ENCODE assay signal across 16 mouse cellular contexts in the genomic region with DNA sequence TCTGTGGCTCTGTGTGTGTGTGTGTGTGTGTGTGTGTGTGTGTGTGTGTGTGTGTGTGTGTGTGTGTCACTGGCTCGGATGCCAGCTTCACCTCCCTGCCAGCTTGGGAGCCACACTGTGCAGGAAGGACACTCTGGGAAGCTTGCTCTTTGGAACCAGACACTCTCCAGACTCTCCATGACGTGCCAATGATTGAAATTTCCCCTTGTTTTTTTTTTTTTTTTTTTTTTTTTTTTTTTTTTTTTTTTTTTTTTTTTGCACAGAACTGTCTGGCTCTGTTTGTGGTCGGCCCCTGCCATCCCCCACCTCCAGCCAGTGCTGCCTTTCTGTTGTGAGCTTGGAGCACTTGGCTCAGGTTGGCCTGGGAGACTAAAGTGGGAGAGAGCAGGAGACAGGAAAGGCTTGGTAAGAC. TPM values are rescaled to one million over a fixed set of nuclear protein-coding genes. Genes with fewer than 3 reads are reported as not detected.
DNase-seq lines count a peak whose midpoint lies in the region; ATAC-seq and TF ChIP-seq lines count a peak whose summit lies in the region.
"Had no signal": no experiment of that assay in that cellular context is flagged by ENCODE, and none has a peak within 500 bp of the region (broad histone marks: within the 10 kb centered on the region; RNA-seq: fewer than 3 reads in every experiment).

No protein-coding gene starts in this region.

- WGBS in kidney, postnatal 0 days = 28% methylated on average over 3 of the region's 3 CpGs
- 30% methylated on average over 3 of the region's 3 CpGs for WGBS in heart, embryonic 16.5 days

- ATAC-seq in kidney, postnatal 0 days (replicated peaks; ENCODE audit: low FRiP score, low read depth) = peak; percentile 36; the same call in 1 of the 2 replicates
- no peak for ATAC-seq in heart, embryonic 16.5 days (replicated peaks; ENCODE audit: extremely low read depth, insufficient read depth, low FRiP score)

- no peak overlapping the region for H3K9ac ChIP-seq in kidney, postnatal 0 days (ENCODE audit: low read depth, low read length)
- H3K9ac ChIP-seq in heart, embryonic 16.5 days (ENCODE audit: low read length) = no peak overlapping the region
- H3K9ac ChIP-seq: embryonic facial prominence, embryonic 15.5 days; forebrain, embryonic 12.5 days; liver, embryonic 14.5 days; midbrain, embryonic 12.5 days had no signal

- TF ChIP-seq CTCF in kidney, postnatal 0 days (IDR thresholded peaks at IDR 0.05; ENCODE audit: low read depth) = no peak

- H3K4me1 ChIP-seq in kidney, postnatal 0 days (replicated peaks; ENCODE audit: insufficient read depth, low read length) = peaks cover 5% of the 10 kb centered on the region; the same call in 1 of the 2 replicates
- H3K4me1 ChIP-seq in heart, embryonic 16.5 days (ENCODE audit: control insufficient read depth, insufficient read depth, low read length) = peaks cover 15% of the 10 kb centered on the region
- H3K4me1 ChIP-seq: forebrain, embryonic 12.5 days; midbrain, embryonic 12.5 days had no signal

- no peaks in the 10 kb centered on the region for H3K36me3 ChIP-seq in kidney, postnatal 0 days (ENCODE audit: insufficient read depth, low read length)
- H3K36me3 ChIP-seq in heart, embryonic 16.5 days (ENCODE audit: control insufficient read depth, insufficient read depth) = no peaks in the 10 kb centered on the region
- H3K36me3 ChIP-seq: embryonic facial prominence, embryonic 15.5 days; forebrain, embryonic 12.5 days; midbrain, embryonic 12.5 days had no signal

- H3K27ac ChIP-seq in kidney, postnatal 0 days = no peak overlapping the region
- H3K27ac ChIP-seq in heart, embryonic 16.5 days (ENCODE audit: low read length) = 0 out of 2 replicates have a peak overlapping the region, but pooled peaks have one; percentile 20
- H3K27ac ChIP-seq: embryonic facial prominence, embryonic 15.5 days; forebrain, embryonic 12.5 days; liver, embryonic 14.5 days; midbrain, embryonic 12.5 days had no signal

- H3K4me2 ChIP-seq in kidney, postnatal 0 days (ENCODE audit: low read length) = no peak overlapping the region
- H3K4me2 ChIP-seq in heart, embryonic 16.5 days (ENCODE audit: low read depth, low read length) = no peak overlapping the region
- H3K4me2 ChIP-seq: embryonic facial prominence, embryonic 15.5 days; forebrain, embryonic 12.5 days; midbrain, embryonic 12.5 days had no signal

- no peaks in the 10 kb centered on the region for H3K27me3 ChIP-seq in kidney, postnatal 0 days (ENCODE audit: insufficient read depth, low read length)
- H3K27me3 ChIP-seq in heart, embryonic 16.5 days (ENCODE audit: control insufficient read depth, insufficient read depth, low read length) = no peaks in the 10 kb centered on the region
- H3K27me3 ChIP-seq: embryonic facial prominence, embryonic 15.5 days; forebrain, embryonic 12.5 days; midbrain, embryonic 12.5 days had no signal

- no peak overlapping the region for H3K4me3 ChIP-seq in kidney, postnatal 0 days (replicated peaks; ENCODE audit: low read depth, low read length)
- no peak overlapping the region for H3K4me3 ChIP-seq in heart, embryonic 16.5 days (ENCODE audit: low read length)
- H3K4me3 ChIP-seq: embryonic facial prominence, embryonic 15.5 days; forebrain, embryonic 12.5 days; midbrain, embryonic 12.5 days; myocyte had no signal

- H3K9me3 ChIP-seq in kidney, postnatal 0 days (replicated peaks; ENCODE audit: low read length) = no peaks in the 10 kb centered on the region
- H3K9me3 ChIP-seq in heart, embryonic 16.5 days (replicated peaks; ENCODE audit: control insufficient read depth, low read length) = no peaks in the 10 kb centered on the region
- H3K9me3 ChIP-seq: embryonic facial prominence, embryonic 15.5 days; forebrain, embryonic 12.5 days; midbrain, embryonic 12.5 days had no signal

- peak; percentile 48 for DNase-seq in adrenal gland, postnatal 14 days
- no peak for DNase-seq in adrenal gland, adult (ENCODE audit: inconsistent age in 2 of 2, low spot score in 1 of 2)
- DNase-seq in heart, adult 11 months = peak; percentile 92
- no peak for DNase-seq in heart, adult 9 months (ENCODE audit: low spot score in 2 of 2)
- peak; percentile 29 for DNase-seq in kidney, postnatal 0 days (ENCODE audit: low spot score)
- DNase-seq in kidney, adult 11 months = no peak
- DNase-seq in thymus, postnatal 14 days = no peak
- DNase-seq: adrenal gland, postnatal 36 days; left cerebral cortex, postnatal 4 days; lung, postnatal 4 days had no signal

RNA-seq across cellular contexts. Expression of gene Plekhf1, which starts 15.2 kb away (rescaled TPM):
- 6.0 and 7.6 TPM in 2 replicates for total RNA-seq in adrenal gland, postnatal 14 days (2021)
- polyA plus RNA-seq in kidney, postnatal 0 days (2015; fragmentation: Nextera tagmentation; extraction: Ambion mirVana) = 4.8 and 5.0 TPM in 2 replicates
- 7.3 and 7.7 TPM in 2 replicates for polyA plus RNA-seq in heart, embryonic 16.5 days (2015; fragmentation: Nextera tagmentation; extraction: Ambion mirVana)

RNA-seq across cellular contexts. Expression of gene 1600014C10Rik, which starts 29.6 kb away (rescaled TPM):
- 36.1 and 50.2 TPM in 2 replicates for total RNA-seq in adrenal gland, postnatal 14 days (2021)
- 18.5 and 20.9 TPM in 2 replicates for polyA plus RNA-seq in kidney, postnatal 0 days (2015; fragmentation: Nextera tagmentation; extraction: Ambion mirVana)
- 20.0 and 25.9 TPM in 2 replicates for polyA plus RNA-seq in heart, embryonic 16.5 days (2015; fragmentation: Nextera tagmentation; extraction: Ambion mirVana)

RNA-seq across cellular contexts. Expression of gene Pop4, which starts 58.6 kb away (rescaled TPM):
- total RNA-seq in adrenal gland, postnatal 14 days (2021) = 37.6 and 41.4 TPM in 2 replicates
- 46.3 and 48.7 TPM in 2 replicates for polyA plus RNA-seq in kidney, postnatal 0 days (2015; fragmentation: Nextera tagmentation; extraction: Ambion mirVana)
- polyA plus RNA-seq in heart, embryonic 16.5 days (2015; fragmentation: Nextera tagmentation; extraction: Ambion mirVana) = 37.3 and 41.2 TPM in 2 replicates

Comparison
In these comparisons a context has a peak if more than half of its experiments do, and no peak if none do; other contexts are left out.
1. DNase-seq: peak in adrenal gland, postnatal 14 days (single experiment), heart, adult 11 months (single experiment) and kidney, postnatal 0 days (single experiment); none in adrenal gland, adult (0 of 2), heart, adult 9 months (0 of 2), kidney, adult 11 months (single experiment) and thymus, postnatal 14 days (single experiment).